Mouse (Mus musculus): ENCODE results near the gene Slc38a9. TPM values are rescaled to one million over a fixed set of nuclear protein-coding genes. Genes with fewer than 3 reads are reported as not detected.

The Slc38a9 gene
- polyA plus RNA-seq, 1 experiment from 2014 or later: 18.9 TPM

- Histone ChIP-seq H3K4me3 (ENCODE audit: low read depth, low read length) (no peak overlapping the region), H3K4me2 (ENCODE audit: low read depth) (no peak overlapping the region), H3K4me1 (ENCODE audit: control insufficient read depth, insufficient read depth, low read length) (peaks cover 6% of the 10 kb centered on the region; the same call in 1 of the 2 replicates), H3K27ac (ENCODE audit: low read depth, low read length) (no peak overlapping the region), H3K9me3 (ENCODE audit: control insufficient read depth, low read length) (no peaks in the 10 kb centered on the region), H3K9ac (ENCODE audit: low read length) (no peak overlapping the region), H3K27me3 (ENCODE audit: control insufficient read depth, insufficient read depth, low read length) (no peaks in the 10 kb centered on the region), H3K36me3 (ENCODE audit: control insufficient read depth, insufficient read depth, low read length) (no peaks in the 10 kb centered on the region)
- ATAC-seq (ENCODE audit: insufficient read depth, low FRiP score, low TSS enrichment) (no peak), DNase-seq (ENCODE audit: low spot score) (peak; percentile 55)
- WGBS: 57% methylated on average over 11 of the region's 11 CpGs
Measured at GRCm38 (mm10) chr13:112755507-112756010, 95.0 kb downstream of the Slc38a9 start.

- WGBS: 88% methylated on average over 9 of the region's 9 CpGs
- DNase-seq (ENCODE audit: low spot score) (no peak), ATAC-seq (ENCODE audit: insufficient read depth, low FRiP score, low TSS enrichment) (no peak)
- Histone ChIP-seq H3K4me1 (ENCODE audit: control insufficient read depth, insufficient read depth, low read length) (peaks cover 4% of the 10 kb centered on the region; the same call in 1 of the 2 replicates), H3K27me3 (ENCODE audit: control insufficient read depth, insufficient read depth, low read length) (no peaks in the 10 kb centered on the region), H3K4me3 (ENCODE audit: low read depth, low read length) (no peak overlapping the region), H3K27ac (ENCODE audit: low read depth, low read length) (no peak overlapping the region), H3K9me3 (ENCODE audit: control insufficient read depth, low read length) (no peaks in the 10 kb centered on the region), H3K4me2 (ENCODE audit: low read depth) (no peak overlapping the region), H3K9ac (ENCODE audit: low read length) (no peak overlapping the region), H3K36me3 (ENCODE audit: control insufficient read depth, insufficient read depth, low read length) (no peaks in the 10 kb centered on the region)
Measured at GRCm38 (mm10) chr13:112757395-112757794, 96.8 kb downstream of the Slc38a9 start.

- WGBS: 89% methylated on average over 6 of the region's 6 CpGs
- Histone ChIP-seq H3K27ac (ENCODE audit: low read depth, low read length) (no peak overlapping the region), H3K9ac (ENCODE audit: low read length) (no peak overlapping the region), H3K9me3 (ENCODE audit: control insufficient read depth, low read length) (no peaks in the 10 kb centered on the region), H3K4me3 (ENCODE audit: low read depth, low read length) (no peak overlapping the region), H3K4me1 (ENCODE audit: control insufficient read depth, insufficient read depth, low read length) (peaks cover 4% of the 10 kb centered on the region; the same call in 1 of the 2 replicates), H3K36me3 (ENCODE audit: control insufficient read depth, insufficient read depth, low read length) (no peaks in the 10 kb centered on the region), H3K4me2 (ENCODE audit: low read depth) (no peak overlapping the region), H3K27me3 (ENCODE audit: control insufficient read depth, insufficient read depth, low read length) (no peaks in the 10 kb centered on the region)
- DNase-seq (ENCODE audit: low spot score): no peak
- no peak for ATAC-seq (ENCODE audit: insufficient read depth, low FRiP score, low TSS enrichment)
Measured at GRCm38 (mm10) chr13:112758546-112759090, 98.1 kb downstream of the Slc38a9 start.

GRCm38 (mm10) chr13:112759364-112759763 lies 98.8 kb downstream of the Slc38a9 start:
- no peaks in the 10 kb centered on the region for H3K36me3 ChIP-seq (ENCODE audit: control insufficient read depth, insufficient read depth, low read length)
- no peak overlapping the region for H3K4me3 ChIP-seq (ENCODE audit: low read depth, low read length)
- no peak overlapping the region for H3K27ac ChIP-seq (ENCODE audit: low read depth, low read length)
- no peaks in the 10 kb centered on the region for H3K27me3 ChIP-seq (ENCODE audit: control insufficient read depth, insufficient read depth, low read length)
- no peak overlapping the region for H3K9ac ChIP-seq (ENCODE audit: low read length)
- H3K9me3 ChIP-seq (ENCODE audit: control insufficient read depth, low read length): no peaks in the 10 kb centered on the region
- WGBS: 84% methylated on average over 9 of the region's 9 CpGs
- H3K4me2 ChIP-seq (ENCODE audit: low read depth): no peak overlapping the region
- no peak for DNase-seq (ENCODE audit: low spot score)
- peaks cover 4% of the 10 kb centered on the region; the same call in 1 of the 2 replicates for H3K4me1 ChIP-seq (ENCODE audit: control insufficient read depth, insufficient read depth, low read length)
- ATAC-seq (ENCODE audit: insufficient read depth, low FRiP score, low TSS enrichment): no peak

- Histone ChIP-seq H3K27ac (ENCODE audit: low read depth, low read length) (no peak overlapping the region), H3K4me2 (ENCODE audit: low read depth) (no peak overlapping the region), H3K4me3 (ENCODE audit: low read depth, low read length) (no peak overlapping the region), H3K9ac (ENCODE audit: low read length) (no peak overlapping the region), H3K36me3 (ENCODE audit: control insufficient read depth, insufficient read depth, low read length) (no peaks in the 10 kb centered on the region), H3K4me1 (ENCODE audit: control insufficient read depth, insufficient read depth, low read length) (peaks cover 4% of the 10 kb centered on the region; the same call in 1 of the 2 replicates), H3K9me3 (ENCODE audit: control insufficient read depth, low read length) (no peaks in the 10 kb centered on the region), H3K27me3 (ENCODE audit: control insufficient read depth, insufficient read depth, low read length) (no peaks in the 10 kb centered on the region)
- WGBS: 87% methylated on average over 15 of the region's 15 CpGs
- ATAC-seq (ENCODE audit: insufficient read depth, low FRiP score, low TSS enrichment) (no peak), DNase-seq (ENCODE audit: low spot score) (no peak)
Measured at GRCm38 (mm10) chr13:112759777-112760537, 99.4 kb downstream of the Slc38a9 start.

- Histone ChIP-seq H3K4me3 (ENCODE audit: low read depth, low read length) (no peak overlapping the region), H3K9ac (ENCODE audit: low read length) (no peak overlapping the region), H3K4me1 (ENCODE audit: control insufficient read depth, insufficient read depth, low read length) (peaks cover 4% of the 10 kb centered on the region; the same call in 1 of the 2 replicates), H3K9me3 (ENCODE audit: control insufficient read depth, low read length) (no peaks in the 10 kb centered on the region), H3K4me2 (ENCODE audit: low read depth) (no peak overlapping the region), H3K27ac (ENCODE audit: low read depth, low read length) (no peak overlapping the region), H3K27me3 (ENCODE audit: control insufficient read depth, insufficient read depth, low read length) (no peaks in the 10 kb centered on the region), H3K36me3 (ENCODE audit: control insufficient read depth, insufficient read depth, low read length) (no peaks in the 10 kb centered on the region)
- DNase-seq (ENCODE audit: low spot score) (no peak), ATAC-seq (ENCODE audit: insufficient read depth, low FRiP score, low TSS enrichment) (no peak)
- WGBS: 52% methylated on average over 1 of the region's 1 CpGs
Measured at GRCm38 (mm10) chr13:112760538-112760881, 100.0 kb downstream of the Slc38a9 start.

GRCm38 (mm10) chr13:112761787-112762186 lies 101.2 kb downstream of the Slc38a9 start:
- ATAC-seq (ENCODE audit: insufficient read depth, low FRiP score, low TSS enrichment): no peak
- H3K36me3 ChIP-seq (ENCODE audit: control insufficient read depth, insufficient read depth, low read length): no peaks in the 10 kb centered on the region
- no peaks in the 10 kb centered on the region for H3K27me3 ChIP-seq (ENCODE audit: control insufficient read depth, insufficient read depth, low read length)
- H3K4me2 ChIP-seq (ENCODE audit: low read depth): no peak overlapping the region
- H3K9ac ChIP-seq (ENCODE audit: low read length): no peak overlapping the region
- H3K4me3 ChIP-seq (ENCODE audit: low read depth, low read length): no peak overlapping the region
- H3K9me3 ChIP-seq (ENCODE audit: control insufficient read depth, low read length): no peaks in the 10 kb centered on the region
- no peaks in the 10 kb centered on the region for H3K4me1 ChIP-seq (ENCODE audit: control insufficient read depth, insufficient read depth, low read length)
- DNase-seq (ENCODE audit: low spot score): no peak
- H3K27ac ChIP-seq (ENCODE audit: low read depth, low read length): no peak overlapping the region
- 77% methylated on average over 1 of the region's 1 CpGs for WGBS

GRCm38 (mm10) chr13:112762548-112762947 lies 102.0 kb downstream of the Slc38a9 start:
- H3K27ac ChIP-seq (ENCODE audit: low read depth, low read length): no peak overlapping the region
- WGBS: 74% methylated on average over 4 of the region's 4 CpGs
- no peak for DNase-seq (ENCODE audit: low spot score)

More at GRCm38 (mm10) chr13:112762548-112762947, 102.0 kb downstream of the Slc38a9 start:
- no peak for ATAC-seq (ENCODE audit: insufficient read depth, low FRiP score, low TSS enrichment)
- Histone ChIP-seq H3K4me3 (ENCODE audit: low read depth, low read length) (no peak overlapping the region), H3K9ac (ENCODE audit: low read length) (no peak overlapping the region), H3K36me3 (ENCODE audit: control insufficient read depth, insufficient read depth, low read length) (no peaks in the 10 kb centered on the region), H3K4me2 (ENCODE audit: low read depth) (no peak overlapping the region), H3K4me1 (ENCODE audit: control insufficient read depth, insufficient read depth, low read length) (no peaks in the 10 kb centered on the region), H3K27me3 (ENCODE audit: control insufficient read depth, insufficient read depth, low read length) (no peaks in the 10 kb centered on the region), H3K9me3 (ENCODE audit: control insufficient read depth, low read length) (peaks cover 5% of the 10 kb centered on the region)

All from neural tube, embryonic 11.5 days (tissue).